Mouse (Mus musculus): ENCODE results near the gene Vmn2r16. TPM values are rescaled to one million over a fixed set of nuclear protein-coding genes. Genes with fewer than 3 reads are reported as not detected.

Vmn2r16 gene
- not detected in 2 replicates for polyA plus RNA-seq (2016; fragmentation: Nextera tagmentation; extraction: Ambion mirVana)

DNA sequence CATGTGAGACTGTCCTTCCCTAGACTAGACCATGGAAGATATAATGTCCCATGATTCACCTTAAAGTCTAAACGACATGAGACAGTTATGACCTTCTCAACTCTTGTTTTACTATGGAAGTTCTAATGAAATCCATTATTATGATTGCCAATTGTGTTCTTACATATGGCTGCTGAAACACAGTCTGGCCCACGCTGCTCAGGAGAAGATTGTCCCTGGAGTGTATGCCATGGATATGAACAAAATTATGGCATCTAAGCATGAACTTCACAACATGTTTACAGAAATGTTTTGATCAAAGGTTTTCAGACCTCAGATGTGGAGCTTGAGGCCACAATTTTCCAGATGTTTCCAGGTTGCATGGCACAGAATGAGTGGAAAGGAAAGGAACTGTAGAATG, at the start of gene Vmn2r16:
Gene Vmn2r16, plus strand, starts transcription at position 301 of the 400 bp plus-strand sequence.
- no peak within 1 kb of the TSS for H3K4me2 ChIP-seq
- H3K27me3 ChIP-seq (replicated peaks) = no peaks in the 10 kb centered on the region
- H3K27ac ChIP-seq (ENCODE audit: poor library complexity, severe bottlenecking) = no peak within 1 kb of the TSS
- H3K4me3 ChIP-seq = no peak within 1 kb of the TSS
- peaks cover 22% of the 10 kb centered on the region for H3K9me3 ChIP-seq (replicated peaks)
- H3K4me1 ChIP-seq (replicated peaks) = no peaks in the 10 kb centered on the region
- H3K36me3 ChIP-seq = no peaks in the 10 kb centered on the region
- ATAC-seq (ENCODE audit: insufficient number of reproducible peaks, low FRiP score) = no peak
- whole genome bisulfite sequencing = 51% methylated on average over 2 of the region's 2 CpGs
- no peak within 1 kb of the TSS for H3K9ac ChIP-seq

DNA sequence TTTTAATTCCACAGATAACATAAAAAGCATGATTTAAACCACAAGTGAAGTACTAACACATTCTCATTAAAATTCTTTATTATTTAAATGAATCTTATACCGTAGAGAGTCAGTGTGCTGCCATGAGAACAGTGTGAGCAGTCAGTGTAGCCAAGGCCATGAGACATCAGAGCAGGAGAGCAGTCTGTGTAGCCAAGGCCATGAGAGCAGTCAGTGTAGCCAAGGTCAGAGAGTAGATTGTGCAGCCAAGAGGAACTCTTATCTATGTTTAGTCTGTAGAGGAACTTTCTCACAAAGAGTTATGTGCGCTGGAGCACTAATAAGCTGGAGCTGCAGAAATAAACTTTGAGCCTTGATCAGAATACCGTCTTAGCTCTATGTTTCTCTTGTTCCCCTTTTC, 35.3 kb upstream of the Vmn2r16 start:
- H3K9me3 ChIP-seq (replicated peaks) = peaks cover 8% of the 10 kb centered on the region
- H3K36me3 ChIP-seq = no peaks in the 10 kb centered on the region
- 62% methylated on average over 3 of the region's 3 CpGs for WGBS
- H3K4me2 ChIP-seq = no peak overlapping the region
- no peak overlapping the region for H3K27ac ChIP-seq (ENCODE audit: poor library complexity, severe bottlenecking)
- H3K4me3 ChIP-seq = no peak overlapping the region
- no peaks in the 10 kb centered on the region for H3K4me1 ChIP-seq (replicated peaks)
- no peak overlapping the region for H3K9ac ChIP-seq
- no peak for ATAC-seq (ENCODE audit: insufficient number of reproducible peaks, low FRiP score)
- no peaks in the 10 kb centered on the region for H3K27me3 ChIP-seq (replicated peaks)

DNA sequence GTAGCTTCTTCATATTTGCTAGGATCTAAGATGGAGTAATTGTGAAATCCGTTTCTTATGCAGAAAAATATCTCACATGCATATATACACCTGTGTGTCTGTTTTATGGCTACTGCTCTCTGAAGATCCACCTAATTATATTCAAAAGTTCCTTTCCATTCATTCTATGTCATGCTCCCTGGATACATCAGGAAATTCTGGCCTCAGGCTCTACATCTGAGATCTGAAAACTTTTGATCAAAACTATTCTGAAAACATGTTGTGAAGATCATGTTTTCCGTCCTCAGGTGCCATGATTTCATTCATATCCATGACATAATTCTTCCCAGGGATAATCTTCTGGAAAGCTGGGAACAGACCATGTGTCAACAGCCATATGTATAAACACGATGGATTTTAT, 32.4 kb upstream of the Vmn2r16 start, which contains the start of gene Vmn2r15:
Gene Vmn2r15, minus strand, starts transcription at position 101 of the 400 bp plus-strand sequence.
- WGBS = 49% methylated on average over 3 of the region's 3 CpGs
- Histone ChIP-seq H3K4me2 (no peak within 1 kb of the TSS), H3K27me3 (replicated peaks) (no peaks in the 10 kb centered on the region), H3K9ac (no peak within 1 kb of the TSS), H3K36me3 (no peaks in the 10 kb centered on the region), H3K27ac (ENCODE audit: poor library complexity, severe bottlenecking) (no peak within 1 kb of the TSS), H3K9me3 (replicated peaks) (0 out of 2 replicates have a peak, but pooled peaks cover 6% of the 10 kb centered on the region), H3K4me3 (no peak within 1 kb of the TSS), H3K4me1 (replicated peaks) (no peaks in the 10 kb centered on the region)
- no peak for ATAC-seq (ENCODE audit: insufficient number of reproducible peaks, low FRiP score)

DNA sequence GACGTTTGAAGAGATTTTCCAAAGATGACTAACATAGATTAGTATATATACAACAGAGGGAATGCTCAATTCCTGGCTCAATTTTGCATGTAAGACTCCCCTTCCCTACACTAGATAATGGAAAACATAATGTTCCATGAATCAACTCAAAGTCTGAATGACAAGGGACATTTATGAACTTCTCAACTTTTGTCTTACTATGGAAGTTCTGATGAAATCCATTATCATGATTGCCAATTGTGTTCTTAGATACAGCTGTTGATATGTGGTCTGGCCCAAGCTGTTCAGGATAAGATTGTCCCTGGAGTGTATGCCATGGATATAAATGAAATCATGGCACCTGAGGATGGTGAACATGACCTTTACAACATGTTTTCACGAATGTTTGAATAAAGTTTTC, 89.4 kb downstream of the Vmn2r16 start, which contains the start of gene Vmn2r17:
Gene Vmn2r17, plus strand, starts transcription at position 301 of the 400 bp plus-strand sequence.
- H3K4me1 ChIP-seq (replicated peaks) = no peaks in the 10 kb centered on the region
- WGBS = 52% methylated on average over 2 of the region's 2 CpGs
- H3K4me2 ChIP-seq = no peak within 1 kb of the TSS
- H3K27me3 ChIP-seq (replicated peaks) = no peaks in the 10 kb centered on the region
- no peak for ATAC-seq (ENCODE audit: insufficient number of reproducible peaks, low FRiP score)
- no peaks in the 10 kb centered on the region for H3K36me3 ChIP-seq
- H3K9me3 ChIP-seq (replicated peaks) = peaks cover 5% of the 10 kb centered on the region; the same call in 1 of the 2 replicates
- H3K4me3 ChIP-seq = no peak within 1 kb of the TSS
- no peak within 1 kb of the TSS for H3K9ac ChIP-seq
- no peak within 1 kb of the TSS for H3K27ac ChIP-seq (ENCODE audit: poor library complexity, severe bottlenecking)

Other genes with a start within 250 kb of the Vmn2r16 start
- gene Vmn2r12, start 232.2 kb upstream of the Vmn2r16 start, polyA plus RNA-seq (2016; fragmentation: Nextera tagmentation; extraction: Ambion mirVana) = not detected in 2 replicates
- gene Vmn2r13, start 138.0 kb upstream of the Vmn2r16 start, polyA plus RNA-seq (2016; fragmentation: Nextera tagmentation; extraction: Ambion mirVana) = not detected in 2 replicates
- gene Vmn2r14, start 105.5 kb upstream of the Vmn2r16 start, polyA plus RNA-seq (2016; fragmentation: Nextera tagmentation; extraction: Ambion mirVana) = not detected in 2 replicates
- not detected in 2 replicates for gene Vmn2r15, start 32.5 kb upstream of the Vmn2r16 start, polyA plus RNA-seq (2016; fragmentation: Nextera tagmentation; extraction: Ambion mirVana)
- gene Vmn2r17, start 89.5 kb downstream of the Vmn2r16 start, polyA plus RNA-seq (2016; fragmentation: Nextera tagmentation; extraction: Ambion mirVana) = not detected in 2 replicates
- 9.1 TPM in 2 replicates for gene Crlf2, start 228.8 kb downstream of the Vmn2r16 start, polyA plus RNA-seq (2016; fragmentation: Nextera tagmentation; extraction: Ambion mirVana)

Measured in heart, embryonic 12.5 days (tissue).